Mouse (Mus musculus) stomach, embryonic 14.5 days (tissue): ENCODE measurements around the gene Kif20b. TPM values are rescaled to one million over a fixed set of nuclear protein-coding genes. Genes with fewer than 3 reads are reported as not detected.

Source experiments
- ATAC-seq: fragments of 200-750 bp; cut with Nextera tagmentation; 2 replicates; pipeline ENCODE4 v1.8.0; 2017; ENCODE audit warnings: low read depth, moderate TSS enrichment; ENCODE audit not compliant: insufficient number of reproducible peaks, insufficient read depth, low FRiP score
- H3K27ac ChIP-seq: fragments of 300-500 bp; sonication (generic); 2 replicates; pipeline ENCODE4 v1.5.1; 2014; ENCODE audit warnings: mild to moderate bottlenecking, low read length, moderate library complexity, mixed read lengths
- H3K27me3 ChIP-seq: fragments of 300-500 bp; sonication (generic); 2 replicates; pipeline ENCODE4 v1.6.1; 2014; ENCODE audit warnings: low read length, control low read depth, mixed read lengths; ENCODE audit not compliant: control insufficient read depth, insufficient read depth
- H3K36me3 ChIP-seq: fragments of 300-500 bp; sonication (generic); 2 replicates; pipeline ENCODE4 v1.6.1; 2014; ENCODE audit warnings: mild to moderate bottlenecking, control low read depth, low read length, moderate library complexity, mixed read lengths; ENCODE audit not compliant: control insufficient read depth, insufficient read depth
- H3K4me1 ChIP-seq: fragments of 300-500 bp; sonication (generic); 2 replicates; pipeline ENCODE4 v1.6.1; 2014; ENCODE audit warnings: low read length, control low read depth, mixed read lengths; ENCODE audit not compliant: control insufficient read depth, insufficient read depth
- H3K4me2 ChIP-seq: fragments of 300-500 bp; sonication (generic); replicated peaks from 2 replicates; pipeline ENCODE4 v1.6.1; 2014; ENCODE audit warnings: low read depth, low read length, control low read depth
- H3K4me3 ChIP-seq: fragments of 300-500 bp; sonication (generic); 2 replicates; pipeline ENCODE4 v1.5.1; 2014; ENCODE audit warnings: low read depth, low read length, control low read depth
- H3K9ac ChIP-seq: fragments of 300-500 bp; sonication (generic); replicated peaks from 2 replicates; pipeline ENCODE4 v1.6.1; 2014; ENCODE audit warnings: low read depth, mild to moderate bottlenecking, control low read depth, low read length, moderate library complexity, mixed read lengths
- H3K9me3 ChIP-seq: fragments of 300-500 bp; sonication (generic); 2 replicates; pipeline ENCODE4 v1.6.1; 2016; ENCODE audit warnings: low read depth, low read length, control low read depth; ENCODE audit not compliant: control insufficient read depth
- WGBS: fragments of 180-500 bp; shearing (Covaris S2); extraction: QIAGEN DNeasy Blood & Tissue Kit; methylation state at CpG from one replicate; pipeline ENCODE4 v1.1.7; 2014; 5-methylcytosine and 5-hydroxymethylcytosine counted together
- polyA plus RNA-seq: library from polyadenylated mRNA; unstranded; fragments of >200 nt; fragmentation: Nextera tagmentation; extraction: Ambion mirVana; gene quantifications from 2 replicates; pipeline ENCODE4 v1.2.1, GENCODE M21; 2014

Kif20b gene
- polyA plus RNA-seq, 1 experiment from 2014 or later, result 77.5 TPM

DNA sequence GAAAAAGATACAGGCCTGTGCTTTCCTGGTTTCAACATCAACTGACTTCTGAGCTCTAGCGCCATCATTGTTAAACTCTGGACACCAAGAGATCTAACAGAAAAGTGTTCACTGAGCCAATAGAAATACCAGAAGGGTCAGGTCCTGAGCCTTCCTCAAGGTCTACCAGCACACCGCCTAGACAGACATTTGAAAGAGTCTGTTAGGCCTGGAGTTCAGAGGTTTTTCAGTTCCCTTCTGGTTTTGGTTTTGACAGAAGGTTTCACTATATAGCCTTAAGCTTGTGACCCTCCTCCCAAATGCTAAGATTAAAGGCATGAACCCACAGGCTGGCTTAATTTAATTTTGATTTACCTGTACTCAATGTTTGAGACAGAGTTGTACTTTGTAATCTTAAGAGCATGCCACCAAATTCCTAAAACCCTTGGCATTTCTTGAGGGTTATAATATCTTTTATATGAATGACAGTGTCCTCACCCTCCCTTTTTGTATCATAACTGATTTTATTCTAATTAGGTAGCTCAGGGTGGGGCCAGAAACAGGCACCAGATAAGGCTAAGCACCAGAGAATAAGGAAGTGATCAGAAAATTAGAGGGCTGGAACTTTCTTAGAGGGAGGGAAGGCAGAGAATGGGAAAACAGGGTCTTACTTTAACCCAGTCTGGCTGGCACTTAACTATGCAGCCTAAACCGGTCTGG, 38.5 kb upstream of the Kif20b start:
- Histone ChIP-seq H3K4me1 (peaks cover 7% of the 10 kb centered on the region), H3K9me3 (no peaks in the 10 kb centered on the region), H3K27ac (no peak overlapping the region), H3K4me3 (no peak overlapping the region), H3K9ac (no peak overlapping the region), H3K27me3 (no peaks in the 10 kb centered on the region), H3K4me2 (no peak overlapping the region), H3K36me3 (no peaks in the 10 kb centered on the region)
- WGBS, result 79% methylated on average over 3 of the region's 3 CpGs
- no peak for ATAC-seq

DNA sequence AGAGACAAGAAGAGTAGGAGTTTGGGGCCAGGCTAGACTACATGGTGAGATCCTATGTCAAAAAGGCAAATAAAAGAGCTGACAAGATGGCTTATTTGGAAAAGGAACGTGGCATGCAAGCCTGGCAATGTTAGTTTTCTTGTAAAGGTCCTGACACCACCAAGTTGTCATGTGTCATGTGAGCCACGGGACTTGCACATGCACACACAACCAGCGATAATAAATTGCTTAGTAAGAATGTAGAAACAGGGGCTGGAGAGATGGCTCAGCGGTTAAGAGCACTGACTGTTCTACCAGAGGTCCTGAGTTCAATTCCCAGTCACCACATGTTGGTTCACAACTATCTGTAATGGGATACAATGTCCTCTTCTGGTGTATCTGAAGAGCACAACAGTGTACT, 35.8 kb upstream of the Kif20b start:
- H3K4me1 ChIP-seq, result no peaks in the 10 kb centered on the region
- H3K4me2 ChIP-seq, result no peak overlapping the region
- H3K27ac ChIP-seq, result no peak overlapping the region
- no peak for ATAC-seq
- no peaks in the 10 kb centered on the region for H3K36me3 ChIP-seq
- 64% methylated on average over 4 of the region's 4 CpGs for WGBS
- no peaks in the 10 kb centered on the region for H3K27me3 ChIP-seq
- no peaks in the 10 kb centered on the region for H3K9me3 ChIP-seq
- H3K9ac ChIP-seq, result no peak overlapping the region
- H3K4me3 ChIP-seq, result no peak overlapping the region

DNA sequence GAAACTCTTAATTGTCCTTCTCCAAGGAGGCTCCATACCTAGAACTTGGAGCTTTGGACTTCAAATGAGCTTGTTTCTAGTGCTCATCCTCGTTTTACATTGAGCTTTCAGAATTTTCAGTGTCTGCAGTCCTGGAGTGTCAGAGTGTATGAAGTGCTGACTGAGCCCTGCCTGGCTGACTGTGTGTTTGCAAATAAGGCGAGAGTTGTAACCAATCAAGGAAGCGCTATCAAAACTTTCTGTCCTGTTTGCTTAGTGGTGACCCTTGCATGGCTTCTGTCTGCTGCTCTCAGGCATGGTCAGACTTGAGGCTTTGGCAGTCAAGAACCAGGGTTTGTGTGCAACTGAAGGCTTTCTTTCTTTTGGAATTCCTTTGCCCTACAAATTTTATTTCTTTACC, 31.2 kb upstream of the Kif20b start:
- H3K36me3 ChIP-seq, result no peaks in the 10 kb centered on the region
- H3K4me2 ChIP-seq, result no peak overlapping the region
- no peaks in the 10 kb centered on the region for H3K9me3 ChIP-seq
- H3K4me1 ChIP-seq, result no peaks in the 10 kb centered on the region
- no peak for ATAC-seq
- H3K4me3 ChIP-seq, result no peak overlapping the region
- H3K27me3 ChIP-seq, result no peaks in the 10 kb centered on the region
- WGBS, result 55% methylated on average over 3 of the region's 3 CpGs
- no peak overlapping the region for H3K27ac ChIP-seq
- H3K9ac ChIP-seq, result no peak overlapping the region

DNA sequence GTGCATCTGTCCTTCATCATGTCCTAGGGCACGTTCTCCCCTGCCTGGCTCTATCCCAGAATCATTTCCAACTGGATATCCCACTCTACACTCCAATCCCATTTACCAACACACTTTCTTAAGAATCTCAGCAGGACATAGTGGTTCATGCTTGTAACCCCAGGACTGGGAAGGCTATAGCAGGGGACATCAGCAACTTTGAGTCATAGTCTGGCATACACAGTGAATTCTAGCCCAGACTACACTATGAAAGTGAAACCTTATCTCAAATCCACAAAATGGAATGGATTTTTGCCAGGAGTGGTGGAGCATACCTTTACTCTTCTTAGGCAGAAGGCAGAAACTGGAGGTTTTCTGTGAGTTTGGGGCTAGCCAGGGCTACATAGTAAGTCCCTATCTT, 30.6 kb upstream of the Kif20b start:
- H3K27ac ChIP-seq, result no peak overlapping the region
- no peak overlapping the region for H3K9ac ChIP-seq
- H3K36me3 ChIP-seq, result no peaks in the 10 kb centered on the region
- H3K4me2 ChIP-seq, result no peak overlapping the region
- no peaks in the 10 kb centered on the region for H3K4me1 ChIP-seq
- 71% methylated on average over 1 of the region's 1 CpGs for WGBS
- H3K9me3 ChIP-seq, result no peaks in the 10 kb centered on the region
- H3K4me3 ChIP-seq, result no peak overlapping the region
- no peak for ATAC-seq
- no peaks in the 10 kb centered on the region for H3K27me3 ChIP-seq

DNA sequence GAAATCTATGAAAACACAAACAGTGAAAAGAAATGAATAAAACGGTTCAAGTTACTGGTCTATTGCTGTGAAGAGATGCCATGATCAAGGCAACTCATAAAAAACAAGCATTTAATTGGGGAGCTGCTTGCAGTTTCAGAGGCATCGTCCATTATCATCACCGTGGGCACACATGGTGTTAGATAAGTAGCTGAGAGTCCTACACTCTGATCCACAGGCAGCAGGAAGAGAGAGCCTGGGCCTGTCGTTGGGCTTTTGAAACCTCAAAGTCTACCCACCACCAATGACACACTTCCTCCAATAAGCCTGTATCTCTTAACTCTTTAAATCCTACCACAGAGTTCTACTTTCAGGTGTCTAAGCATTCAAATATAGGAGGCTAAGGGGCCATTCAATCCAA, 27.1 kb upstream of the Kif20b start:
- Histone ChIP-seq H3K27me3 (no peaks in the 10 kb centered on the region), H3K4me3 (no peak overlapping the region), H3K9ac (no peak overlapping the region), H3K4me1 (no peaks in the 10 kb centered on the region), H3K4me2 (no peak overlapping the region), H3K9me3 (no peaks in the 10 kb centered on the region), H3K27ac (no peak overlapping the region), H3K36me3 (no peaks in the 10 kb centered on the region)
- WGBS, result 80% methylated on average over 4 of the region's 4 CpGs
- no peak for ATAC-seq

DNA sequence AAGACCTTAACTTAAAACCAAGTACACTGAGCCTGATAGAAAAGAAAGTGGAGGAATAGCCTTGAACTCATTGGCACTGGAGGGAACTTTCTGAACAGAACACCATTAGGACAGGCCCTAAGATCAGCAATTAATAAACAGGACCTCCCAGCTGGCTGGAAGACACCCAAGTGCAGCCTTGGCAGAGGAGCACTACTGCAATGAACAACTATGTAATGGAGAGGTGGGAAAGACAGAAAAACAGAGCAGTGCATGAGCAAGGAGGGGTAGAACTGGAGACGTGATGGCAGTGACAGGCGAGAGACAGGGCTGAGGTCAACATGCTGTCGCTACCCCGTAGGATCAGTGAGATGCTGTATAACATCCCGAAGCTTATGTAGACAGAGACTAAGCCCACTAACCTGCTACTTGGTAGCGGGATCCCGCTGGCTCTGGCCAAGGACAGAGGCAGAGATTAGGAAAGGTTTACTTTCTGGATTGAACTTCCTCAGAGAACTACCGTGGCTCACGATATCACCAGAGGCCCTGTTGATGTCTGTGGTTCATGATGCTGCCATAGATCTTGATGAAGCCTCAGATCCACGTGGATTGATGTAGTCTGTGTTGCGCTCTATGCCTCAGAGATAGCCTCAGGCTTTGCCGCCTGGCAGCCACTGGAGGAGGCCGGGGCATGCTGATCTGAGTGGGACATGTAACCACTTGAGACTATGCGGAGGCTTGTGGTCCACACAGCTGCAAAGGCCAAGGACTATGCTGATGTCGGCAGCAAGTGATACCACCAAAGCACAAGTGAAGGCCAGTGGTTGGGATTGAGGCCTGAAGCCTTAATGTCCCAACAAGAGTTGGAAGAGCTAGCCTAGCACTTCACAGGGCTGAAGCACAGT, 24.8 kb upstream of the Kif20b start:
- no peaks in the 10 kb centered on the region for H3K36me3 ChIP-seq
- no peak overlapping the region for H3K4me2 ChIP-seq
- no peak overlapping the region for H3K4me3 ChIP-seq
- no peaks in the 10 kb centered on the region for H3K27me3 ChIP-seq
- H3K9me3 ChIP-seq, result no peaks in the 10 kb centered on the region
- H3K9ac ChIP-seq, result no peak overlapping the region
- H3K4me1 ChIP-seq, result no peaks in the 10 kb centered on the region
- no peak overlapping the region for H3K27ac ChIP-seq
- no peak for ATAC-seq
- WGBS, result 83% methylated on average over 15 of the region's 15 CpGs

DNA sequence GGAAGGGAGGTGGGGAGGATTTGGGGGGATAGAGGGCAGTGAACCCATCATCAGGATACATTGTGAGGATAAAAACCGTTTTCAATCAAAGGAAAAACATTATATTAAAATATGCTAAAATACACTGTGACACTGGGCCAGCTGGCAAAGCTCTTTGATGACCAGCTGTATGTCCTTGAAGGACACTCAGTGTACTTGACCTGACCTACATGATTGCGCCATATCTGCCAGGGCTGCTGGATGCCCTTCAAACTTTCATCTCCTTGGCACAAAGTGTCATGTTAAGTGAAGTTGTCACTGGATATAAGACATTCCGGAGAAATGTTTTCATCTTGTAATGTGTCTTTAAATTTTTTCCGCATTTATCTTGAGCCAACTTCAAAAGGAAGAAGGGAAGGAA, 23.2 kb upstream of the Kif20b start:
- WGBS, result 81% methylated on average over 4 of the region's 4 CpGs
- no peak for ATAC-seq

DNA sequence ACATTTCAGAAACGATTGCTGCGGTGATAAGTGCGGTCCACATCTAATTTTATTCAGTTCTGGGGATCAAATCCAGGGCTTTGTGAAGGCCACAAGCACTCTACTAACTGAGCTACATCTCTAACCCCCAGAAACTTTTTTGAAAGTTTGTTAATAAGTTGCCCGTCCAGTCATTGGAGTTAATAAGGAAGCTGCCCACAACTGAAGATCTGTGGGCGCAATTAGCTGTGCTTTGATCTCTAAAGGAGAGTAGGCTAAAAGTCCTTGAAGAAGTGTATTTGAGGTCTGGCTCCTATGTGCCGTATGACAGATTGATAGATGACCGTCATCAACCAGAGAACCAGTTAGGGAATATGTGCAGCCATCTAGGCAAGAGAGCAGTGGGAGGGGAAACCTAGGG, 20.9 kb upstream of the Kif20b start:
- ATAC-seq, result no peak
- Histone ChIP-seq H3K27me3 (no peaks in the 10 kb centered on the region), H3K36me3 (no peaks in the 10 kb centered on the region), H3K27ac (no peak overlapping the region), H3K9me3 (no peaks in the 10 kb centered on the region), H3K4me3 (no peak overlapping the region), H3K4me1 (no peaks in the 10 kb centered on the region), H3K4me2 (no peak overlapping the region), H3K9ac (no peak overlapping the region)
- WGBS, result 90% methylated on average over 7 of the region's 7 CpGs

More for the DNA sequence above, 23.2 kb upstream of the Kif20b start:
- H3K4me2 ChIP-seq, result no peak overlapping the region
- no peak overlapping the region for H3K4me3 ChIP-seq
- no peaks in the 10 kb centered on the region for H3K4me1 ChIP-seq
- H3K9me3 ChIP-seq, result no peaks in the 10 kb centered on the region
- H3K36me3 ChIP-seq, result no peaks in the 10 kb centered on the region
- no peaks in the 10 kb centered on the region for H3K27me3 ChIP-seq
- no peak overlapping the region for H3K27ac ChIP-seq
- H3K9ac ChIP-seq, result no peak overlapping the region
